Mouse (Mus musculus) lung, postnatal 36 days (tissue): ENCODE data around the gene Lims1.

ENCODE experiments used
- DNase-seq: peaks from one replicate; pipeline ENCODE4 v3.0.0; 2022; ENCODE audit warnings: mixed read lengths

Gene Lims1

DNA sequence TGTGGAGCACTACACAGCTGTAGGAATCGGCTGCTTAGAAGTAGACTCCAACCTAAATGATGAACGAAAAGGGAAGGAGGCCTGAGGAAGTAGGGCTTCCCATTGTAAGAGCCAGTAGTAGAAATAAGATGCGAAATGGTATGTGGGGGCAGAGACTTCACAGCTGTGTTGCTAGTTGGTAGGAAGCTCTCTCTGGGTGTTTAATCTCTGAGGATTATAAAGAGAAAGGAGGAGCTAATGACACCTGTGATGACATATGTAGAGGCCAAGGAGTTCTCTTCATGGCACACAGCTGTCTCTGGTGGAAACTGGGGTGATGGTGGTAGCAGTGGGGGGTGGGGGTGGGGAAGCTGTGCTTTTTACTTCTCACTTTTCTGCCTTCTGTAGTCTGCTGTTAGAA, 27.3 kb downstream of the Lims1 start:
- DNase-seq: no peak

- DNase-seq: no peak
Observed at GRCm38 (mm10) chr10:58351670-58352069, 28.4 kb downstream of the Lims1 start.

- no peak for DNase-seq
Observed at GRCm38 (mm10) chr10:58352364-58352763, 29.1 kb downstream of the Lims1 start.

DNA sequence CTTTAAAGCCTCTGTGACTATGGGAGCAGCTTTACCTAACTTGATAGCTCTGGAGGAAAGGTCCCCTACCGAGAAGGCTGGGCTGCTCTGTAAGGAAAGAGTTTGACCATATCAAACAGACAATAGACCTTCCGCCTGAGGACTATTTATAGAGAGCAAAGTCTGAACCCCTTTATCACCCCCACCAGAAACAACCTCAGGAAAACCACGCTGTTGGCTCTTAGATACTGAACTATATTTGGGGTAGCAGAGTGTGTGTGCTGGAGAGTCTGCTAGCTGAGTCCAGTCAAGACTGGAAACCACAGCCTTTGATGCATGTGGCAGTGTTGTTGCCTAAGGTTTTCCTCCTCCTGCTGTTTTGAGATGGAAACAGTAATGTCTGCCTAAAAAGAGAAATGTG, 31.3 kb downstream of the Lims1 start:
- DNase-seq: no peak

GRCm38 (mm10) chr10:58356460-58356859, 33.2 kb downstream of the Lims1 start:
- DNase-seq: no peak

- DNase-seq: peak; percentile 78
Observed at GRCm38 (mm10) chr10:58359123-58359522, 35.9 kb downstream of the Lims1 start.

- no peak for DNase-seq
Observed at GRCm38 (mm10) chr10:58359952-58360351, 36.7 kb downstream of the Lims1 start.

GRCm38 (mm10) chr10:58362745-58363144, 39.5 kb downstream of the Lims1 start:
- DNase-seq: peak; percentile 67

- DNase-seq: peak; percentile 48
Observed at GRCm38 (mm10) chr10:58364770-58365515, 41.7 kb downstream of the Lims1 start.

DNA sequence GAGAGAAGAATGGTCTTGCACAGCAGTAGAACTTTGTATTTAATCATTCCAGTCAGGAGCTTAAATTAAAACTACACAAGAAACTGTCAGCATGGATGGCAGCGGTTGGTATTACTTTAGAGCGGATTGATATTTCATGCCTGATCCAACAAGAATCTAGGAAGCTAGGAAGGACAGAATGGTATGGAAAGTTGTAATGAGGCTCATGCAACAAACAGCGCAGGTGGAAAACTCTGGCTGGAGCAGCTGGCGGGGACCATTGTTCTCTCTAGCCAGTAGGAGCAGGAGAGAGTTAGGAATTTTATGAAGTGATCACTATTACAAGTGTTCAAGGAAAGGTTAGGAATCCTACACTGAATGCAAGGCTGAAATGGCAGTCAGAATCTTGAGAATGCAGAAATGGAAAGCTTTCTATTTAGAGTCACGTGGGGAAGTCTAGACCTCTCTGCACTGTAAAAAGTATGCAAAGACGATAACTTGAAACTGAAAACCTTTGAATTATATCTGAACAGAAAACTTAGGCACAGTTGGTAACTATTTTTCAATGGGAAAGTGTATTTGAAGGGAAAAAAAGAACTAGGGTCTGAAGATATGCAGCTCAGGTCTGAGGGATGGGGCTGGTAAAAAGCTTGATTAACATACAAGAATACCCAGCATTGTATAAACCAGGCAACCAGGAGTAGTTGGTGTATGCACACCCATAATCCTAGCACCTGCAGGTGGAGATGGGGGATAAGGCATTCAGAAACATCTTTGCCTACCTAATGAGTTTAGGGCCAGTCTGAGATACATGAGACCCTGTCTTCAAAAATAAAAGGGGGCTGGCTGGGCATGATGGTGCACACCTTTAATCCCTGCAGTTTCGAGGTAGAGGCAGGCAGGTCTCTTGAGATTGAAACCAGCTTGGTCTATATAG, 45.8 kb downstream of the Lims1 start:
- DNase-seq: no peak

- DNase-seq: no peak
Observed at GRCm38 (mm10) chr10:58369707-58370093, 46.4 kb downstream of the Lims1 start.

DNA sequence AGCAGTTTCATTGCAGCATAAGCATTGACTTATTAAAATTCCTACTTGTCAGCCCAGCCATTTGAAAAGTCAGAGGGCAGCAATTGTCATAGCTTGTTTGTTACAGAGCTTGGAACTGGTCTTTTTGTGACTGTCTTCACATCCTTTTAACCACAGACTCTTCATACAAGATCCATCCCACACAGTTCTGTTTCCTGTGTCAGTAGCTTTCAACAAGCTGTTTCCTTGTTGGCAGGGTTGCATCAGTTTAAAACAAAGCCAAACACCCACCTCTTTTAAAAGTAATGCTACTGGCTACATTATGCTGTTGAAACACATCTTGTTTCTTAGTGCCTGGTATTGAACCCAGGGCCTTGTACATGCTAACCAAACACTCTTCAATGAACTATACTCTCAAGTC, 46.9 kb downstream of the Lims1 start:
- peak; percentile 56 for DNase-seq

GRCm38 (mm10) chr10:58370559-58370958, 47.3 kb downstream of the Lims1 start:
- DNase-seq: no peak

DNA sequence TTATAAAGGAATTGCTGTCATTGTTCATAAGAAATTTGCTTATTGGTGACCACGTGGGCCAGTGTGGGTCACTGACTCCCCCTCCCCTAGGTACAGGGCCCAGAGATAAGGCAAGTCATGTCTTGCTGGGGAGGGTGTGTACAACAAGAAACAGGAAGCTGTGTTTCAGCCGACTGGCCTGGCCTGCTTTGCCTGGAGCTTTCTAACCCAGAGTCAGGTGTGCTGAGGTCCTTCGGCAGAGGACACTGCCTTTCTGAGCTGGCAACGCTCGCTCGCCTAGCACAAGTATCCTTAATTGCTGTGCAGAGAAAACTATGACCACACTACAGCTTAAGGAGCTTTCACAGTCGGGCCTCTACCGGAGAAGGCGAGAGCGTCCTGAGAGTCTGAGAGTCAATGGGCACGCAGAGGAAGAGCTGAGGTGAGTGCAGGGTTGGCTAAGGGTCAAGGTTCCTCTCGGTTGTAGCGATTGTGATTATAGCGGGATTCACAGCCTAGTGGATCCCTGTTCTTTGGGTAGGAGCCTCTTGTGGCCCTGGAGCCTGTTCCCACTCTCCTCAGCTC, 48.1 kb downstream of the Lims1 start:
- DNase-seq: peak; percentile 62

DNA sequence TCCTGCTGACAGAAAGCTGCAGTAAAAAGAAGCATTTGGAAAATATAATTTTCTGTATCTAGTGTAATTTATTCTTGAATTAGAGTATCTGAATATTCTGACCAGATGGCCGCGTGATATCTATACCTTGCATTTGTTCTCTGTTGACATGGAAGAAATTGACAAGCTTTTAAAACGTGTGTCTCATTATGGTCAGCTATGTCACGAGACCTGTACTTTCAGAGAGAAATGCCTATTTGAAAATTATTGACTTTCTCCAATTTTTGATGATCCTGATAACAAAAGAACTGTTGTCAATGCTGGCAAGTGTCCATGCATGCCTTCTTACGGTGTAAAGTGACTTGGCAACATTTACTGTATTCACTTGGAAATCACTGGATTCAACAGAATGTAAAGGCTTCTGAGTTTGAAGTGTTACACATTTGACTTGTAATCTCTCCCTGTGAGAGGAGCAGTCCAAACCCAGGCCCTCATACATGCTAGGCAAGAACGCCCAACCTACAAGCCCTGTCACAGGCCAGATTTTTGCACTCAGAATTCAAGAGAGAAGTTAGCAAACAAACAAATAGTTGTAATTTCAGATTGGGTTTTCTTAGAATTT, 49.3 kb downstream of the Lims1 start:
- no peak for DNase-seq

- DNase-seq: no peak
Observed at GRCm38 (mm10) chr10:58373829-58374228, 50.6 kb downstream of the Lims1 start.

GRCm38 (mm10) chr10:58377592-58378197, 54.4 kb downstream of the Lims1 start:
- DNase-seq: peak; percentile 69

DNA sequence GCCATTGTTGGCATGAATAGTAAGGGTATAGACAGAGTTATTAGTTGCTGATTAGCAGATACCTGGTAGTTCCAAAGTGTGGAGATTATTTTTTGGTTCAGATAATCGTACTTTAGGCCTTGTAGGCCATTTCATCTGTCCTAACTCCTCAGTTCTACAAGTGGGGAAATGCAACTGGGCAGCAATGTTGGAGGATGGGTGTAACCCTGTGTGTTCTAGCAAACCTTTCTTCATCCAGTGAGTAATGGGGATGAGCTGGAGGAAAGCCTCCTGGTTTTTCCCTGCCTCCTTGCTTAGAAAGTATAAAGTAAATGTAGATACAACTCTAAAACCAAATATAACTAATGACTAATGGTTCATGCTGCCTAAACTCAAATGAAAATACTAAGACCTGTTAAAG, 55.1 kb downstream of the Lims1 start:
- no peak for DNase-seq

DNA sequence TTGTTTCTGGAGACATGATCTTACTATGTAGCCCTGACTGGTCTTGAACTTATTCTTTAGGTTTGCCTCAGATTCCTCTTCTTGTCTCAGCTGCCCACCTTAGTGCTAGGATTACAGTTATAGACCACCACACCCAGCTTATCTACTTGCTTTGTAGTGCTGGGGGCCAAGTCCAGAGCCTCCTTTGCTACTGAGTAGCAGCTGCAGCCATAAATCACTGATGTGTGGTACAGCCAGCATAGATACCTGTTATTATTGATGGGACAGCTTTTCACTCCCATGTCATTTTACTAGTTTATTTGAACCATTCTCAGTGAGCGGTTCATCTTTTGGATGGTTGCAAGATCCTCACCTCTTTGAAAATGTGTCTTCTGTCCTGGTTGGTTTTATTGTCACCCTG, 56.4 kb downstream of the Lims1 start:
- DNase-seq: no peak

GRCm38 (mm10) chr10:58381904-58382303, 58.6 kb downstream of the Lims1 start:
- peak; percentile 55 for DNase-seq

DNA sequence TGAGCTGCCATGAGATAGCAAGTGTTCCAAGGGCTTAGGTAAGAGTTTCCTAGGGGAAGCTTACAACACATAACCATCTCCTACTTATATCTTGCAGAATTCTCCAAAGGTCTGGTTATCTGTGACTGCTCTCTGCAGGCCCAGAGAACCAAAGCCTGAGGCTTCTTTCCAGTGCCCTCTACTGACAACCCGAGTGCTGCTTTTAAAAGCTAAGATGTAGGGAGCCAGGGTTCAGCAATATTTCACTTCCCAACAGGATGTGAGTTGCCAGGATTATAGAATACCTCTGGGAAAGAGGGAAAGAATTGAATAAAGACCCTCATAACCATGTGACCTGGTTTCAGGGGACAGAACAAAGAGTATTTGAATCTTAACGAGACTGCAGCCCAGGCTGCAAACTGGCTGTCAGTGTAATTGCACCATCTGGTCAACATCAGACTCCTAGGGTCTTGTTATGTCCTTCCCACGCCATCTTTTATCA, 59.4 kb downstream of the Lims1 start:
- no peak for DNase-seq

GRCm38 (mm10) chr10:58383282-58383681, 60.0 kb downstream of the Lims1 start:
- peak; percentile 46 for DNase-seq

DNA sequence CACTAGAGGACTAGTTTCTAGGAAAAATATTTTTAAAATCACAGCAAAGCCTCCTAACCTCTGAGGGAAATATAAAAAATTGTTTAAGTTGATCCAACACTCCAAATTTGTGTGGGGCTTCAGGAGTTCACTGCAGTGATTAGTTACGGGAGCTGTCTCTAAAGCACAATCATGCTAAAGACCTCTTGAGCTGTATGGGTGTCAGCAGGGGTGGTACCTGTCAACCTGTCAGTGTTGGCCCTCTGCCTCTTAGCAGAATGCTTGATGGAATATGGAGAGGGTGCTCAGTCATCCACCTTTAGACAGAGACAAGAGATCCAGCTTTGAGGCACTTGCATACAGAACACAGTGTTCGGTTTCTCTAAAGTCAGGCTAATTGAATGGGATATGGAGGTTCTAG, 60.5 kb downstream of the Lims1 start:
- DNase-seq: no peak
